Mouse (Mus musculus): ENCODE measurements at regions not wholly inside any gene's neighbourhood (a gene's known extent, or its start where the extent isn't known, plus 50 kb on each side); places are given as distances from the start of the nearest gene placed in this dataset.

GRCm38 (mm10) chr17:50418863-50419383 is 90.3 kb upstream of the Plcl2 start:
- 0 out of 2 replicates have a peak, but pooled peaks have one; percentile 18 for TF ChIP-seq CTCF (IDR thresholded peaks at IDR 0.05; ENCODE audit: extremely low read depth, insufficient read depth, low read length)
- no peak for TF ChIP-seq POLR2A (IDR thresholded peaks at IDR 0.05; ENCODE audit: extremely low read depth, insufficient read depth, low read length)
